Mouse (Mus musculus) liver, embryonic 11.5 days (tissue): Measurements from ENCODE around the gene Selenom. TPM values are rescaled to one million over a fixed set of nuclear protein-coding genes. Genes with fewer than 3 reads are reported as not detected.

ENCODE experiments used
- ATAC-seq: fragments of 200-750 bp; cut with Nextera tagmentation; replicated peaks from 2 replicates; pipeline ENCODE4 v1.8.0; 2017; ENCODE audit warnings: moderate number of reproducible peaks, mild to moderate bottlenecking, moderate TSS enrichment, moderate library complexity; ENCODE audit not compliant: low FRiP score
- DNase-seq: peaks from one replicate; pipeline ENCODE4 v3.0.0-alpha.2; 2017; ENCODE audit warnings: low spot score
- H3K27ac ChIP-seq: fragments of 300-500 bp; sonication (generic); 2 replicates; pipeline ENCODE4 v1.5.1; 2014; ENCODE audit warnings: mild to moderate bottlenecking, low read depth, low read length, control low read depth
- H3K27me3 ChIP-seq: fragments of 300-500 bp; sonication (generic); replicated peaks from 2 replicates; pipeline ENCODE4 v1.6.1; 2014; ENCODE audit warnings: low read length, mixed read lengths; ENCODE audit not compliant: control insufficient read depth, insufficient read depth
- H3K36me3 ChIP-seq: fragments of 300-500 bp; sonication (generic); 2 replicates; pipeline ENCODE4 v1.6.1; 2014; ENCODE audit warnings: mild to moderate bottlenecking, low read length, moderate library complexity, mixed read lengths; ENCODE audit not compliant: control insufficient read depth, insufficient read depth
- H3K4me1 ChIP-seq: fragments of 300-500 bp; sonication (generic); replicated peaks from 2 replicates; pipeline ENCODE4 v1.6.1; 2014; ENCODE audit warnings: low read length, mixed read lengths; ENCODE audit not compliant: control insufficient read depth, insufficient read depth
- H3K4me2 ChIP-seq: fragments of 300-500 bp; sonication (generic); 2 replicates; pipeline ENCODE4 v1.6.1; 2014; ENCODE audit warnings: mild to moderate bottlenecking, control low read depth, moderate library complexity
- H3K4me3 ChIP-seq: fragments of 300-500 bp; sonication (generic); 2 replicates; pipeline ENCODE4 v1.5.1; 2014; ENCODE audit warnings: low read depth, low read length, control low read depth
- H3K9ac ChIP-seq: fragments of 300-500 bp; sonication (generic); 2 replicates; pipeline ENCODE4 v1.6.1; 2014; ENCODE audit warnings: low read depth, low read length, control low read depth
- H3K9me3 ChIP-seq: fragments of 300-500 bp; sonication (generic); 2 replicates; pipeline ENCODE4 v1.6.1; 2016; ENCODE audit warnings: low read length, inconsistent platforms, mixed read lengths; ENCODE audit not compliant: control insufficient read depth
- WGBS: fragments of 180-500 bp; shearing (Covaris S2); extraction: QIAGEN DNeasy Blood & Tissue Kit; methylation state at CpG from one replicate; pipeline ENCODE4 v1.1.7; 2014; 5-methylcytosine and 5-hydroxymethylcytosine counted together
- polyA plus RNA-seq: library from polyadenylated mRNA; unstranded; fragments of >200 nt; fragmentation: Nextera tagmentation; extraction: Ambion mirVana; gene quantifications from 2 replicates; pipeline ENCODE4 v1.2.1, GENCODE M21; 2014

Selenom gene
- polyA plus RNA-seq, 1 experiment from 2014 or later, result 35.9 TPM

GRCm38 (mm10) chr11:3538341-3538740 lies 23.9 kb downstream of the Selenom start:
- Histone ChIP-seq H3K4me1 (peaks cover 19% of the 10 kb centered on the region), H3K4me2 (peak overlapping the region; percentile 76), H3K9me3 (no peaks in the 10 kb centered on the region), H3K36me3 (no peaks in the 10 kb centered on the region; the same call in 1 of the 2 replicates), H3K9ac (peak overlapping the region; percentile 61), H3K27me3 (no peaks in the 10 kb centered on the region), H3K27ac (no peak overlapping the region), H3K4me3 (peak overlapping the region; percentile 55)
- ATAC-seq (no peak), DNase-seq (no peak)
- 56% methylated on average over 4 of the region's 4 CpGs for WGBS

GRCm38 (mm10) chr11:3539111-3539825 lies 24.8 kb downstream of the Selenom start:
- peak overlapping the region; percentile 61 for H3K9ac ChIP-seq
- no peaks in the 10 kb centered on the region for H3K27me3 ChIP-seq
- ATAC-seq (peak; percentile 89), DNase-seq (peak; percentile 82)
- 3% methylated on average over 33 of the region's 33 CpGs for WGBS
- H3K4me2 ChIP-seq, result peak overlapping the region; percentile 76
- H3K27ac ChIP-seq, result no peak overlapping the region
- H3K4me3 ChIP-seq, result peak overlapping the region; percentile 55
- H3K36me3 ChIP-seq, result no peaks in the 10 kb centered on the region
- peaks cover 19% of the 10 kb centered on the region for H3K4me1 ChIP-seq
- H3K9me3 ChIP-seq, result no peaks in the 10 kb centered on the region

GRCm38 (mm10) chr11:3539826-3540196 lies 25.3 kb downstream of the Selenom start:
- Histone ChIP-seq H3K27me3 (no peaks in the 10 kb centered on the region), H3K9me3 (no peaks in the 10 kb centered on the region), H3K27ac (no peak overlapping the region), H3K9ac (no peak overlapping the region), H3K36me3 (no peaks in the 10 kb centered on the region), H3K4me2 (peak overlapping the region; percentile 76), H3K4me1 (peaks cover 19% of the 10 kb centered on the region), H3K4me3 (peak overlapping the region; percentile 55)
- DNase-seq (no peak), ATAC-seq (no peak)
- 67% methylated on average over 4 of the region's 4 CpGs for WGBS

- Histone ChIP-seq H3K27me3 (no peaks in the 10 kb centered on the region), H3K4me3 (peak within 1 kb of the TSS; percentile 55), H3K27ac (no peak within 1 kb of the TSS), H3K36me3 (no peaks in the 10 kb centered on the region), H3K9me3 (no peaks in the 10 kb centered on the region), H3K4me2 (peak within 1 kb of the TSS; percentile 76), H3K4me1 (peaks cover 17% of the 10 kb centered on the region), H3K9ac (0 out of 2 replicates have a peak within 1 kb of the TSS, but pooled peaks have one; percentile 22)
- 85% methylated on average over 23 of the region's 23 CpGs for WGBS
- DNase-seq (no peak), ATAC-seq (no peak)
Measured at GRCm38 (mm10) chr11:3540451-3541085, 26.1 kb downstream of the Selenom start, which contains the start of gene Smtn. Gene Smtn (minus strand): TSS chr11:3540612.

GRCm38 (mm10) chr11:3541932-3542331 lies 27.4 kb downstream of the Selenom start:
- no peaks in the 10 kb centered on the region for H3K27me3 ChIP-seq

GRCm38 (mm10) chr11:3543001-3543400 lies 28.5 kb downstream of the Selenom start:
- no peak overlapping the region for H3K4me3 ChIP-seq
- no peak for DNase-seq
- ATAC-seq, result no peak
- H3K27ac ChIP-seq, result no peak overlapping the region
- 51% methylated on average over 5 of the region's 5 CpGs for WGBS
- no peaks in the 10 kb centered on the region for H3K27me3 ChIP-seq
- no peaks in the 10 kb centered on the region for H3K36me3 ChIP-seq
- H3K4me2 ChIP-seq, result no peak overlapping the region
- H3K9me3 ChIP-seq, result no peaks in the 10 kb centered on the region
- H3K9ac ChIP-seq, result no peak overlapping the region
- peaks cover 4% of the 10 kb centered on the region; the same call in 1 of the 2 replicates for H3K4me1 ChIP-seq

More at GRCm38 (mm10) chr11:3541932-3542331, 27.4 kb downstream of the Selenom start:
- Histone ChIP-seq H3K9me3 (no peaks in the 10 kb centered on the region), H3K4me3 (no peak overlapping the region), H3K36me3 (no peaks in the 10 kb centered on the region), H3K4me1 (peaks cover 9% of the 10 kb centered on the region), H3K4me2 (no peak overlapping the region), H3K27ac (no peak overlapping the region), H3K9ac (no peak overlapping the region)
- DNase-seq (no peak), ATAC-seq (no peak)
- 66% methylated on average over 3 of the region's 3 CpGs for WGBS

- Histone ChIP-seq H3K4me3 (no peak overlapping the region), H3K27me3 (no peaks in the 10 kb centered on the region), H3K4me1 (no peaks in the 10 kb centered on the region), H3K27ac (no peak overlapping the region), H3K9me3 (no peaks in the 10 kb centered on the region), H3K9ac (no peak overlapping the region), H3K36me3 (no peaks in the 10 kb centered on the region), H3K4me2 (no peak overlapping the region)
- ATAC-seq (no peak), DNase-seq (no peak)
- WGBS, result 92% methylated on average over 5 of the region's 5 CpGs
Measured at GRCm38 (mm10) chr11:3544409-3544808, 29.9 kb downstream of the Selenom start.

- no peak overlapping the region for H3K4me3 ChIP-seq
- H3K9me3 ChIP-seq, result no peaks in the 10 kb centered on the region
- no peak for DNase-seq
- H3K9ac ChIP-seq, result no peak overlapping the region
- 26% methylated on average over 9 of the region's 9 CpGs for WGBS
- H3K4me2 ChIP-seq, result no peak overlapping the region
- no peaks in the 10 kb centered on the region for H3K36me3 ChIP-seq
- no peak overlapping the region for H3K27ac ChIP-seq
- H3K27me3 ChIP-seq, result no peaks in the 10 kb centered on the region
- ATAC-seq, result no peak
- H3K4me1 ChIP-seq, result no peaks in the 10 kb centered on the region
Measured at GRCm38 (mm10) chr11:3545531-3546241, 31.2 kb downstream of the Selenom start.
